Mouse (Mus musculus): Measurements from ENCODE around the gene Cdt1.

DNA sequence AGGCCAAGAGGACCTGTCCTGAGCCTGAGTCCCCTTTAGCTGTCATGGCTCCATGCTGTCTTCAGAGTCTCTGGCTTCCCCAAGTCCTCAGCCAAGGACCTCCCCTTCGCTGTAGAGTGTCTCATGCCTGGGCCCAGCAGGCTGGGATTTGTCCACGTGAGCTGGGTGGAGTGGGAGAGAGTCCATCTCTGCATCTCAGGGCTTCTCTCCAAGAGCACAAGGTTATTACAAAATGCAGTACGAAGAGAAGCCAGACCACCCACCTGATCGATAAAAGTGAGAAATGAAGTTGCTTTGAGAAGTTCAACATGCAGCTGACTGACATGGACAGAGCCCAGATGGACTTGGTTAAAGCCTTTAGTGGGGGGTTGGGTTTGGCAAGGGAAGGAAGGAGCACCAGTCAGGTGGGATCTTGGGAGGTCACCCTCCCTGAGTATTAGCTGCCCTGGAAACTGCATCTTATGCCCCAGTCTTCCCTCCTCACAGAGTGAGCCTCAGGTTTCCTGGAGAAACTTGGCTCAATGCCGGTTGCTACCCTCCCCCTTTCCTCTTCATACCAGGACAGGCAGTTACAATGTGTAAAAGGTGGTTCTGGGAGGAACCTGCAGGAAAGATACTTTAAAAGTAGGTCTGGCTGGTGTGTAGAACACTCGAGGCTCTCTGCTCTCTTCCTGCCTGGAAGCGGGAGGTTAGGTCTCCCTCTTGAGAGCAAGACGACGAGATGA lies 48.5 kb downstream of the Cdt1 start:
- TF ChIP-seq POLR2A (IDR thresholded peaks at IDR 0.05; ENCODE audit: insufficient read depth, low read depth, low read length) (no peak), CTCF (IDR thresholded peaks at IDR 0.05) (no peak)
